Mouse (Mus musculus) heart, embryonic 15.5 days (tissue): Measurements from ENCODE around the gene Atf2. TPM values are rescaled to one million over a fixed set of nuclear protein-coding genes. Genes with fewer than 3 reads are reported as not detected.
A peak's percentile ranks its signal among the peaks of the same experiment; 100 is the strongest.
"Not testable (repeated sequence)": the region's sequence is repeated elsewhere in the genome, so short reads cannot be mapped to it uniquely, and the experiment has no call there.

Experiments used
- ATAC-seq: fragments of 200-750 bp; cut with Nextera tagmentation; replicated peaks from 2 replicates; pipeline ENCODE4 v1.8.0; 2017; ENCODE audit warnings: low read depth, moderate TSS enrichment; ENCODE audit not compliant: insufficient number of reproducible peaks, insufficient read depth, low FRiP score
- H3K27ac ChIP-seq: fragments of 300-500 bp; sonication (generic); 2 replicates; pipeline ENCODE4 v1.5.1; 2015; ENCODE audit warnings: mild to moderate bottlenecking, inconsistent platforms
- H3K27me3 ChIP-seq: fragments of 300-500 bp; sonication (generic); 2 replicates; pipeline ENCODE4 v1.6.1; 2015; ENCODE audit warnings: inconsistent platforms
- H3K36me3 ChIP-seq: fragments of 300-500 bp; sonication (generic); 2 replicates; pipeline ENCODE4 v1.6.1; 2015; ENCODE audit warnings: mild to moderate bottlenecking, inconsistent platforms
- H3K4me1 ChIP-seq: fragments of 300-500 bp; sonication (generic); replicated peaks from 2 replicates; pipeline ENCODE4 v1.6.1; 2015; ENCODE audit warnings: inconsistent platforms
- H3K4me2 ChIP-seq: fragments of 300-500 bp; sonication (generic); 2 replicates; pipeline ENCODE4 v1.6.1; 2015; ENCODE audit warnings: inconsistent platforms, mild to moderate bottlenecking, moderate library complexity
- H3K4me3 ChIP-seq: fragments of 300-500 bp; sonication (generic); 2 replicates; pipeline ENCODE4 v1.5.1; 2015; ENCODE audit warnings: mild to moderate bottlenecking, inconsistent platforms
- H3K9ac ChIP-seq: fragments of 300-500 bp; sonication (generic); 2 replicates; pipeline ENCODE4 v1.6.1; 2015; ENCODE audit warnings: mild to moderate bottlenecking, inconsistent platforms
- H3K9me3 ChIP-seq: fragments of 300-500 bp; sonication (generic); replicated peaks from 2 replicates; pipeline ENCODE4 v1.6.1; 2016; ENCODE audit warnings: inconsistent platforms
- WGBS: fragments of 180-500 bp; shearing (Covaris S2); methylation state at CpG from one replicate; pipeline ENCODE4 v1.1.7; 2015; ENCODE audit warnings: mixed read lengths; 5-methylcytosine and 5-hydroxymethylcytosine counted together
- polyA plus RNA-seq: library from polyadenylated mRNA; unstranded; fragments of >200 nt; fragmentation: Nextera tagmentation; extraction: Ambion mirVana; gene quantifications from 2 replicates; pipeline ENCODE4 v1.2.1, GENCODE M21; 2015

Atf2 gene
- polyA plus RNA-seq, 1 experiment from 2014 or later = 38.1 TPM

DNA sequence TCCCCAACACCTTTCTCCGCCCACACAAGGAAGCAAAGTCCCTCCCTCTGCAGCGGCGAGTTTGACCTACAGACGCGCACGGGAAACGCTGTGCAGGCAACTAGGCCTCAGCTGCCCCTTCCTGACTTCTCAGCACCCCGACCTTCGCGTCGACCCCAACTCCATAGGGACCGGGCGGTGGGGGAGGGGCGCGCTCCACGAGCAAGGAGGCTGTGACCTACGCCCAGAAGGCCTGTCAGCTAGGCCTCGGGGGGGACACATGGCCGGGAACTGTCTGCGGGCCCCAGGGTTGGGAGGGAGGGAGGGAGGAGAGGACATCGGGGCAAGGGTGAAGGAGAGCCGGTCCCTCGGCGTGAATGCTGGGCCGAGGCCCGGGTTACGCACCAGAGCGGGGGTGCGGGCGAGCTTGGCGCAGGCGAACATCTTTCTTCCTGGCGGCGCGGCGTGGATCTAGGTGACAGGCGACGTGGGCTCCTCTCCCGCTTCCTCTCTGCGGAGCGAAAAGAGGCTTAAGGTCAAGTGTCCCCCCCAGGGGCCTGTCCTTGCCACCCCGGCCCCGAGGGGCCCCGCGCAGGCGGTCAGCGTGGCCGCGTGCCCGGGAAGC is 18.2 kb upstream of the Atf2 start:
- Histone ChIP-seq H3K4me1 (peaks cover 14% of the 10 kb centered on the region), H3K9me3 (no peaks in the 10 kb centered on the region), H3K9ac (peak overlapping the region; percentile 95), H3K4me2 (peak overlapping the region; percentile 61), H3K27ac (peak overlapping the region; percentile 94), H3K36me3 (peaks cover 32% of the 10 kb centered on the region), H3K27me3 (no peaks in the 10 kb centered on the region), H3K4me3 (peak overlapping the region; percentile 72)
- peak; percentile 50 for ATAC-seq
- under 1% methylated on average over 50 of the region's 50 CpGs for WGBS

GRCm38 (mm10) chr2:73909116-73909515 is 16.7 kb upstream of the Atf2 start:
- Histone ChIP-seq H3K9ac (no peak overlapping the region; the same call in 1 of the 2 replicates), H3K27me3 (no peaks in the 10 kb centered on the region), H3K36me3 (peaks cover 43% of the 10 kb centered on the region), H3K27ac (no peak overlapping the region), H3K4me2 (peak overlapping the region; percentile 61), H3K4me3 (peak overlapping the region; percentile 27), H3K9me3 (no peaks in the 10 kb centered on the region), H3K4me1 (peaks cover 14% of the 10 kb centered on the region)
- no peak for ATAC-seq
- WGBS = 70% methylated on average over 2 of the region's 2 CpGs

DNA sequence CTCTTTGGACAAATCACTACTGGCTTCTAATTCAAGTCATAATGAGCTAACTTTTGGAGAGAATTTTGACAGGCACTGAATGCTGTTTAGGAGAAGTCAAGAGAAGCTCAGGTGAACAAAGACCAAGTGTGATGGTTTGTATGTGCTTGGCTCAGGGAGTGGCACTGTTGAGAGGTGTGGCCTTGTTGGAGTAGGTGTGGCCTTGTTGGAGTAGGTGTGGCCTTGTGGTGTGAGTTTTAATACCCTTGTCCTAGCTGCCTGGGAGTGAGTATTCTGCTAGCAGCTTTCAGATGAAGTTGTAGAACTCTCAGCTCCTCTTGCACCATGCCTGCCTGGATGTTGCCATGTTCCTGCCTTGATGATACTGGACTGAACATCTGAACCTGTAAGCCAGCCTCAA is 12.2 kb upstream of the Atf2 start:
- peaks cover 11% of the 10 kb centered on the region for H3K4me1 ChIP-seq
- H3K27me3 ChIP-seq, H3K27ac ChIP-seq, H3K9ac ChIP-seq, ATAC-seq, H3K9me3 ChIP-seq, H3K4me3 ChIP-seq, H3K4me2 ChIP-seq: not testable (repeated sequence)
- peaks cover 40% of the 10 kb centered on the region for H3K36me3 ChIP-seq

DNA sequence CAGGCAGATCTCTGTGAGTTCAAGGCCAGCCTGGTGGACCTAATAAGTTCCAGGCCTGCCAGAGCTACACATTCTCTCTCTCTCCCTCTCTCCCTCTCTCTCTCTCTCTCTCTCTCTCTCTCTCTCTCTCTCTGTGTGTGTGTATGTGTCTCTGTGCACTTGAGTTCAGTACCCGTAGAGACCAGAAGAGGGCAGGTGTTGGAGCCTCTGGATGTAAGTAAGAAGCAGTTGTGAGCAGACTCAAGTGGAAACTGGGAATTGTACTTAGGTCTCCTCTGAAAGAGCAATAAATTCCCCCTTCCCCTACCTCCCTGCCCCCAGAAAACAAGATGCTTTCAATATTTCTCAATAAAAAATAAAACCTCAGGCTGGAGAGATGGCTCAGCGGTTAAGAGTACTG is 11.1 kb upstream of the Atf2 start:
- H3K4me1 ChIP-seq = peaks cover 3% of the 10 kb centered on the region
- H3K4me2 ChIP-seq = no peak overlapping the region
- H3K36me3 ChIP-seq = peaks cover 31% of the 10 kb centered on the region
- no peak overlapping the region for H3K4me3 ChIP-seq
- H3K27me3 ChIP-seq = no peaks in the 10 kb centered on the region
- ATAC-seq = no peak
- H3K9me3 ChIP-seq = no peaks in the 10 kb centered on the region
- 97% methylated on average over 2 of the region's 2 CpGs for WGBS
- no peak overlapping the region for H3K9ac ChIP-seq
- no peak overlapping the region for H3K27ac ChIP-seq

GRCm38 (mm10) chr2:73902328-73902727 is 9.9 kb upstream of the Atf2 start:
- ATAC-seq, H3K4me1 ChIP-seq, H3K9me3 ChIP-seq, H3K4me2 ChIP-seq, H3K9ac ChIP-seq, H3K27me3 ChIP-seq, H3K4me3 ChIP-seq, H3K27ac ChIP-seq: not testable (repeated sequence)
- H3K36me3 ChIP-seq = peaks cover 19% of the 10 kb centered on the region
- WGBS = 81% methylated on average over 3 of the region's 3 CpGs

- no peak for ATAC-seq
- Histone ChIP-seq H3K4me2 (no peak overlapping the region), H3K4me1 (no peaks in the 10 kb centered on the region), H3K9ac (no peak overlapping the region), H3K36me3 (peaks cover 12% of the 10 kb centered on the region), H3K27ac (no peak overlapping the region), H3K9me3 (no peaks in the 10 kb centered on the region), H3K4me3 (no peak overlapping the region), H3K27me3 (no peaks in the 10 kb centered on the region)
Measured at GRCm38 (mm10) chr2:73901169-73901568, 8.7 kb upstream of the Atf2 start.

- no peak overlapping the region for H3K27ac ChIP-seq
- H3K9ac ChIP-seq = no peak overlapping the region
- no peaks in the 10 kb centered on the region for H3K27me3 ChIP-seq
- H3K36me3 ChIP-seq = peaks cover 8% of the 10 kb centered on the region; the same call in 1 of the 2 replicates
- WGBS = 78% methylated on average over 1 of the region's 1 CpGs
- no peak for ATAC-seq
- H3K9me3 ChIP-seq = no peaks in the 10 kb centered on the region
- no peak overlapping the region for H3K4me2 ChIP-seq
- no peaks in the 10 kb centered on the region for H3K4me1 ChIP-seq
- H3K4me3 ChIP-seq = no peak overlapping the region
Measured at GRCm38 (mm10) chr2:73900364-73900763, 7.9 kb upstream of the Atf2 start.

DNA sequence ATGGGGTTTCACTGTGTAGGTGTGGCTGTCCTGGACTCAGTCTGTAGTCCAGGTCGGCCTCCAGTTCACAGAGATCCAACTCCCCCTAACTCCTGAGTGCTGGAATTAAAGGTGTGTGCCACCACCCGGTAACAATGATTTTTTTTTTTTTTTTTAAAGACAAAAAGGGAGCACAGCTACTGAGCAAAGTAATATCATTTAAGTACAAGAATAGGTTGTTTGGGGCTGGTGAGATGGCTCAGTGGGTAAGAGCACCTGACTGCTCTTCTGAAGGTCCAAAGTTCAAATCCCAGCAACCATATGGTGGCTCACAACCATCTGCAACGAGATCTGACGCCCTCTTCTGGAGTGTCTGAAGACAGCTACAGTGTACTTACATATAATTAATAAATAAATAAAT is 4.5 kb upstream of the Atf2 start:
- H3K4me3 ChIP-seq, ATAC-seq, H3K9ac ChIP-seq, H3K27me3 ChIP-seq, H3K27ac ChIP-seq, H3K4me1 ChIP-seq, H3K36me3 ChIP-seq, H3K4me2 ChIP-seq, H3K9me3 ChIP-seq: not testable (repeated sequence)
- 73% methylated on average over 4 of the region's 4 CpGs for WGBS

- Histone ChIP-seq H3K4me2 (peak overlapping the region; percentile 65), H3K27ac (peak overlapping the region; percentile 71; the same call in 1 of the 2 replicates), H3K4me3 (peak overlapping the region; percentile 98), H3K36me3 (no peaks in the 10 kb centered on the region), H3K27me3 (no peaks in the 10 kb centered on the region), H3K9me3 (no peaks in the 10 kb centered on the region), H3K9ac (peak overlapping the region; percentile 63), H3K4me1 (peaks cover 13% of the 10 kb centered on the region)
- ATAC-seq = no peak
- WGBS = 61% methylated on average over 22 of the region's 22 CpGs
Measured at GRCm38 (mm10) chr2:73893473-73894270, 1.2 kb upstream of the Atf2 start.

- WGBS = under 1% methylated on average over 53 of the region's 54 CpGs
- Histone ChIP-seq H3K4me1 (peaks cover 13% of the 10 kb centered on the region), H3K27me3 (no peaks in the 10 kb centered on the region), H3K4me3 (peak overlapping the region; percentile 98), H3K9me3 (no peaks in the 10 kb centered on the region), H3K4me2 (peak overlapping the region; percentile 90), H3K36me3 (no peaks in the 10 kb centered on the region), H3K9ac (peak overlapping the region; percentile 99), H3K27ac (peak overlapping the region; percentile 89)
- ATAC-seq = peak; percentile 28
Measured at GRCm38 (mm10) chr2:73891701-73892463, 557 bp downstream of the Atf2 start.

DNA sequence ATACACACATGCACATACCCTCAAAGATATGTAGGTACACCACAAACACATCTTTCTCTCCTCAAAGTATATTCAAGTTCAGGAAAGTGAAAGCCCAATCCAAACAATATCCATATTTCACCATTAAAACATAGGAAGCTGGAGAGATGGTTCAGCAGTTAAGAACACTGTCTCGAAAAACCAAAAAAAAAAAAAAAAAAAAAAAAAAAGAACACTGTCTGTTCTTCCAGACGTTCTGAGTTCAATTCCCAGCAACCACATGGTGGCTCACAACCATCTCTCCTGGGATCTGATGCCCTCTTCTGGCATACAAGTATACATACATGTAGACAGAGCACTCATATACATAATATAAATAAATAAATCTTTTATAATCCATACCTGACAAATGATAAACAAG is 6.4 kb downstream of the Atf2 start:
- ATAC-seq = no peak
- Histone ChIP-seq H3K9me3 (no peaks in the 10 kb centered on the region), H3K27ac (no peak overlapping the region), H3K27me3 (no peaks in the 10 kb centered on the region), H3K36me3 (no peaks in the 10 kb centered on the region; the same call in 1 of the 2 replicates), H3K4me3 (no peak overlapping the region), H3K4me1 (peaks cover 6% of the 10 kb centered on the region; the same call in 1 of the 2 replicates), H3K4me2 (no peak overlapping the region), H3K9ac (no peak overlapping the region)
- WGBS = 84% methylated on average over 2 of the region's 2 CpGs
